Mouse (Mus musculus): ENCODE data around the gene Otx2. TPM values are rescaled to one million over a fixed set of nuclear protein-coding genes. Genes with fewer than 3 reads are reported as not detected.

Otx2 gene
- polyA plus RNA-seq, 2 experiments, result 0.07 TPM; not detected in 1

DNA sequence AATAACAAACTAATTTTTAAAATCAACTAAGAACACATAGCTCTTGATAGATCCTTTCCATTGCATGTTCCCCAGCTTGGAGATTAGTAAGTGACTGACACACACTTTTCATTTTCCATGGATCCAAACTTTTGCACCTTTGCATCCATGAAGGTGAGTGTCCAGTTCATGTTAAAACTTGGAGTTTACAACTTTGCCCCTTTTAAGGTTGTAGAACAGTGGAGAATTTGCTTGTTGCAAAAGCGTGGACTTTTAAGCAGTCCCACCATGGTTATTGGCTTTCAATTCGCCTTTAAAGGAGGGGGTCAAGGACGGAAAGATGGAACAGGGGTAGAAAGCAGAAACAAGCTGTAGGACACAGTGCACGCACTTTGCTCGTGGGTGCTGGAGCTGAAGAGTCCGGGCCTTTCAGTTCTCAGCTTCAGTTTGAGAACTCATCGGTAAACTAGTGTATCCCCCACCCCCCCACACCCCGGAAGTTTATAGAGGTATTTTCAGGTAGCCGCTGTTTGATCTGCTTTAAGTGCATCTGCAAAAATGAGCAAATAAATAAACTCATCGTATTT, 925 bp downstream of the Otx2 start:
- TF ChIP-seq EP300 (IDR thresholded peaks at IDR 0.05; ENCODE audit: low read depth), result no peak
- TF ChIP-seq CTCF (IDR thresholded peaks at IDR 0.05; ENCODE audit: low read depth), result no peak
- DNase-seq (ENCODE audit: low read depth in 3 of 3, low spot score in 3 of 3) (no peak), ATAC-seq (ENCODE audit: insufficient read depth) (no peak)
- WGBS (ENCODE audit: insufficient replicate concordance), result 12% methylated on average over 10 of the region's 10 CpGs
- H3K36me3 ChIP-seq (replicated peaks; ENCODE audit: control insufficient read depth, insufficient read depth, low read depth), result no peaks in the 10 kb centered on the region
- H3K4me2 ChIP-seq (ENCODE audit: low read depth), result no peak overlapping the region
- H3K4me3 ChIP-seq (ENCODE audit: insufficient read depth in 1 of 2, low read depth in 2 of 2, low read length in 2 of 2), result no peak overlapping the region
- no peaks in the 10 kb centered on the region for H3K4me1 ChIP-seq (replicated peaks; ENCODE audit: control insufficient read depth in 2 of 2, insufficient read depth in 2 of 2, low read length in 1 of 2)
- H3K27me3 ChIP-seq (ENCODE audit: control insufficient read depth, insufficient read depth, low read length), result peaks cover 73% of the 10 kb centered on the region
- no peak overlapping the region for H3K9ac ChIP-seq (replicated peaks)
- H3K9me3 ChIP-seq (ENCODE audit: control insufficient read depth, low read length), result no peaks in the 10 kb centered on the region
- no peak overlapping the region for H3K27ac ChIP-seq

DNA sequence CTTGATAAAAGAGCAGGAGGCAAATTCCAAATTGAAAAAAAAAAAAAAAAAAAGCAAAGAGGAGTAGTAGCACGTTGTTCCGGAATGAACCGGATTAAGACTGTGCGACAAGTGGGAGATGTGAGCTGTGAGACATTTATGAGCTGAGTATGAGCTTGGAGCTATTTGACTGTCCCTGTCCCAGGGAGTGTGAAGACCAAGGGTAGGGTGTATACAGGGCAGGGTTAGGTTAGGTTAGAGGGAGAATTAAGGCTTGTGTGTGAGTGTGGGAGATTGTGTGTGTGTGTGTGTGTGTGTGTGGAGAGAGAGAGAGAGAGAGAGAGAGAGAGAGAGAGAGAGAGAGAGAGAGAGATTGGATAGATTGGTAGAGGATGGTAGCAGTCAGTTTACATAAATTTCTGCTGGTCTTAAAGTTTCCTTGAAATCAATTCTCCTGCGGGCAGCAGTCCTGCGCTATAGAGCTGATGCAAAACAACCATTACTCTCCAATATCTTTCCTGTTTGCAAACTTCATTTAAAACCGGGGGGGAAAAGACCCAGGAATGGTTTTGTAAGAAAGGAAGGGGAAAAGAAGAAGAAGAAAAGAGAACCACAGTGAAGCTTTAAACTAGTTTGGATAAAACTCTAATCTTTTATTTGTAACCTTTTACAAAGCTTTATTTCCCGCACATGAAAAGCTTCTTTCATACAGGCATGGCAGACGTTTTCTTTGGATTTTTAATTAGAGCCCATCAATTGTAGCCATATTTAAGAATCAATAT, 2.0 kb downstream of the Otx2 start:
- no peaks in the 10 kb centered on the region for H3K9me3 ChIP-seq (ENCODE audit: control insufficient read depth, low read length)
- H3K4me3 ChIP-seq (ENCODE audit: insufficient read depth in 1 of 2, low read depth in 2 of 2, low read length in 2 of 2), result no peak overlapping the region
- no peaks in the 10 kb centered on the region for H3K4me1 ChIP-seq (replicated peaks; ENCODE audit: control insufficient read depth in 2 of 2, insufficient read depth in 2 of 2, low read length in 1 of 2)
- no peak overlapping the region for H3K9ac ChIP-seq (replicated peaks)
- DNase-seq (ENCODE audit: low read depth in 3 of 3, low spot score in 3 of 3) (no peak), ATAC-seq (ENCODE audit: insufficient read depth) (no peak)
- no peak overlapping the region for H3K4me2 ChIP-seq (ENCODE audit: low read depth)
- no peak for TF ChIP-seq CTCF (IDR thresholded peaks at IDR 0.05; ENCODE audit: low read depth)
- TF ChIP-seq EP300 (IDR thresholded peaks at IDR 0.05; ENCODE audit: low read depth), result no peak
- 30% methylated on average over 9 of the region's 9 CpGs for WGBS (ENCODE audit: insufficient replicate concordance)
- no peak overlapping the region for H3K27ac ChIP-seq
- H3K36me3 ChIP-seq (replicated peaks; ENCODE audit: control insufficient read depth, insufficient read depth, low read depth), result no peaks in the 10 kb centered on the region
- peaks cover 83% of the 10 kb centered on the region for H3K27me3 ChIP-seq (ENCODE audit: control insufficient read depth, insufficient read depth, low read length)

DNA sequence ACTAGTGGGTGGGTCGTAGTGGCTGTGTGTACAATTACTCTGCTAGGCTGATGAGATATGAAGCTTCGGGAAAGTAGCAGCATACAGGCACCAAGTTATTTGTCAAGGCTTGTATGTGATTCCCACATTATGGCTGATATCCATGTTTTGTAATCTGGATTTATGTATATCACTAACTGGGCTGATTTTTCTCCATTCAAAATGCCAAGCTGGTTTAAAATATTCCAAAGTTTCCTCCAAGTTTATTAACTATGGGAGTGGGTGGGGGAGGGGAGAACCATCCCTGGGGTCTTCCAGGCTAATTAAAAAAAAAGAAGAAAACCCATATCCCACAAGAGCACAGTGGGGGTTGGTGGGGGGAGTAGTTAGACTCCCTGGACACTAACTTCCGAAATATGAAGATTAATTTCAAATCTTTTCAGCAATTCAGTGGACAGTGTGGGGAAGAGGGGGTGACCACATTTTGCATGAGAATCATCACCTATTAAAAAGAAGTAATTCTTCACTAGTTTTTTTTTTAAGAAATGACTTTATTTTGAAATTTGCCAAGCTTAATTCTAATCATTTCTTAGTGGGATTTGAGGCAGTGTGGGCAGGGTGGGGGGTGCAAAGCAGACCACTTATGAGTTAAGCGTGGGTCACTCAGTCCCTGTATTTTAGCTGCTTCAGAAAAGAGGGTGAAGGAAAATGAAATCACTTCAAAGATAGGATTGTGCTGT, 2.7 kb downstream of the Otx2 start:
- H3K4me2 ChIP-seq (ENCODE audit: low read depth), result no peak overlapping the region
- no peak overlapping the region for H3K27ac ChIP-seq
- H3K4me1 ChIP-seq (replicated peaks; ENCODE audit: control insufficient read depth in 2 of 2, insufficient read depth in 2 of 2, low read length in 1 of 2), result no peaks in the 10 kb centered on the region
- TF ChIP-seq EP300 (IDR thresholded peaks at IDR 0.05; ENCODE audit: low read depth), result no peak
- TF ChIP-seq CTCF (IDR thresholded peaks at IDR 0.05; ENCODE audit: low read depth), result no peak
- H3K9me3 ChIP-seq (ENCODE audit: control insufficient read depth, low read length), result no peaks in the 10 kb centered on the region
- peaks cover 91% of the 10 kb centered on the region for H3K27me3 ChIP-seq (ENCODE audit: control insufficient read depth, insufficient read depth, low read length)
- DNase-seq (ENCODE audit: low read depth in 3 of 3, low spot score in 3 of 3), result no peak
- no peaks in the 10 kb centered on the region for H3K36me3 ChIP-seq (replicated peaks; ENCODE audit: control insufficient read depth, insufficient read depth, low read depth)
- no peak for ATAC-seq (ENCODE audit: insufficient read depth)
- no peak overlapping the region for H3K4me3 ChIP-seq (ENCODE audit: insufficient read depth in 1 of 2, low read depth in 2 of 2, low read length in 2 of 2)
- 36% methylated on average over 4 of the region's 4 CpGs for WGBS (ENCODE audit: insufficient replicate concordance)
- H3K9ac ChIP-seq (replicated peaks), result no peak overlapping the region

DNA sequence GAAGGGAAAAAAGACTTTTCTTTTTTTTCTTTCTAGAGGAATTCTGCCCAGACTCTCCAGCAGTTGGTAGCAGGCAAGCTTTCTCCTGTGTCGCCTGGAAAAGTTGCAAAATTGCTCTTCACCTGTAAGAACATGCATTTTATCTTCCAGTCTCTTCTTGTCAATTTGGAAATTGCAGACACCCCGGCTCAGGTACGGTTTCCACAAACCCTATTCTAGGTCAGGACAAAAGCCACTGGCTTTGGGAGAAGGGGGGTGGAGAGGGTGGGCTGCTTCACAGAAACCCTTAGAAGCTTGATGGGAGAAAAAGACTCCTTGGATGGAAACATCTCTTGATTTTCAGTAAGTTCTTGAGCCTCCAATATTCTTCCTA, 3.4 kb downstream of the Otx2 start:
- 5% methylated on average over 3 of the region's 3 CpGs for WGBS (ENCODE audit: insufficient replicate concordance)

More for the DNA sequence above, 3.4 kb downstream of the Otx2 start:
- Histone ChIP-seq H3K27me3 (ENCODE audit: control insufficient read depth, insufficient read depth, low read length) (peaks cover 96% of the 10 kb centered on the region), H3K4me2 (ENCODE audit: low read depth) (no peak overlapping the region), H3K9ac (replicated peaks) (no peak overlapping the region), H3K9me3 (ENCODE audit: control insufficient read depth, low read length) (no peaks in the 10 kb centered on the region), H3K36me3 (replicated peaks; ENCODE audit: control insufficient read depth, insufficient read depth, low read depth) (no peaks in the 10 kb centered on the region), H3K4me3 (ENCODE audit: insufficient read depth in 1 of 2, low read depth in 2 of 2, low read length in 2 of 2) (no peak overlapping the region), H3K4me1 (replicated peaks; ENCODE audit: control insufficient read depth in 2 of 2, insufficient read depth in 2 of 2, low read length in 1 of 2) (no peaks in the 10 kb centered on the region), H3K27ac (no peak overlapping the region)
- ATAC-seq (ENCODE audit: insufficient read depth) (no peak), DNase-seq (ENCODE audit: low read depth in 3 of 3, low spot score in 3 of 3) (no peak)
- no peak for TF ChIP-seq CTCF (IDR thresholded peaks at IDR 0.05; ENCODE audit: low read depth)
- TF ChIP-seq EP300 (IDR thresholded peaks at IDR 0.05; ENCODE audit: low read depth), result no peak

Data from liver, embryonic 14.5 days (tissue).